Mouse (Mus musculus): ENCODE measurements around the gene Gm21988. TPM values are rescaled to one million over a fixed set of nuclear protein-coding genes. Genes with fewer than 3 reads are reported as not detected.

The Gm21988 gene
- polyA plus RNA-seq, 1 experiment: 9.7 TPM

GRCm38 (mm10) chr11:70207283-70207682 lies 32.3 kb downstream of the Gm21988 start:
- peaks cover 10% of the 10 kb centered on the region for H3K4me1 ChIP-seq (ENCODE audit: control insufficient read depth, insufficient read depth, low read length)
- no peak overlapping the region for H3K27ac ChIP-seq (ENCODE audit: insufficient read depth, low read length)
- DNase-seq: peak in 1 of 2 experiments; percentile 27
- WGBS: 50% methylated on average over 7 of the region's 7 CpGs
- H3K4me3 ChIP-seq (replicated peaks; ENCODE audit: insufficient read depth, low read depth, low read length): no peak overlapping the region
- no peaks in the 10 kb centered on the region for H3K27me3 ChIP-seq (ENCODE audit: control insufficient read depth, insufficient read depth, low read length)
- TF ChIP-seq POLR2A (IDR thresholded peaks at IDR 0.05; ENCODE audit: borderline replicate concordance, insufficient read depth, low read length) (no peak), CTCF (IDR thresholded peaks at IDR 0.05; ENCODE audit: borderline replicate concordance, insufficient read depth, low read depth, low read length) (no peak)

- no peak overlapping the region for H3K4me3 ChIP-seq (replicated peaks; ENCODE audit: insufficient read depth, low read depth, low read length)
- TF ChIP-seq CTCF (IDR thresholded peaks at IDR 0.05; ENCODE audit: borderline replicate concordance, insufficient read depth, low read depth, low read length) (no peak), POLR2A (IDR thresholded peaks at IDR 0.05; ENCODE audit: borderline replicate concordance, insufficient read depth, low read length) (no peak)
- 13% methylated on average over 2 of the region's 2 CpGs for WGBS
Observed at GRCm38 (mm10) chr11:70206801-70207200, 32.8 kb downstream of the Gm21988 start.

GRCm38 (mm10) chr11:70201691-70202090 lies 37.9 kb downstream of the Gm21988 start:
- H3K4me3 ChIP-seq (replicated peaks; ENCODE audit: insufficient read depth, low read depth, low read length): no peak overlapping the region
- WGBS: 34% methylated on average over 5 of the region's 5 CpGs
- no peaks in the 10 kb centered on the region for H3K27me3 ChIP-seq (ENCODE audit: control insufficient read depth, insufficient read depth, low read length)
- no peak overlapping the region for H3K27ac ChIP-seq (ENCODE audit: insufficient read depth, low read length)
- TF ChIP-seq POLR2A (IDR thresholded peaks at IDR 0.05; ENCODE audit: borderline replicate concordance, insufficient read depth, low read length) (no peak), CTCF (IDR thresholded peaks at IDR 0.05; ENCODE audit: borderline replicate concordance, insufficient read depth, low read depth, low read length) (peak; percentile 90)
- peaks cover 3% of the 10 kb centered on the region for H3K4me1 ChIP-seq (ENCODE audit: control insufficient read depth, insufficient read depth, low read length)
- peak; percentile 76 to 80 for DNase-seq

More at GRCm38 (mm10) chr11:70206801-70207200, 32.8 kb downstream of the Gm21988 start:
- Histone ChIP-seq H3K4me1 (ENCODE audit: control insufficient read depth, insufficient read depth, low read length) (peaks cover 5% of the 10 kb centered on the region), H3K27ac (ENCODE audit: insufficient read depth, low read length) (no peak overlapping the region), H3K27me3 (ENCODE audit: control insufficient read depth, insufficient read depth, low read length) (no peaks in the 10 kb centered on the region)
- no peak for DNase-seq

- TF ChIP-seq CTCF (IDR thresholded peaks at IDR 0.05; ENCODE audit: borderline replicate concordance, insufficient read depth, low read depth, low read length) (no peak), POLR2A (IDR thresholded peaks at IDR 0.05; ENCODE audit: borderline replicate concordance, insufficient read depth, low read length) (no peak)
- WGBS: 88% methylated on average over 5 of the region's 5 CpGs
Observed at GRCm38 (mm10) chr11:70200036-70200608, 39.5 kb downstream of the Gm21988 start.

GRCm38 (mm10) chr11:70199107-70199506 lies 40.5 kb downstream of the Gm21988 start:
- no peak overlapping the region for H3K4me3 ChIP-seq (replicated peaks; ENCODE audit: insufficient read depth, low read depth, low read length)
- no peak overlapping the region for H3K27ac ChIP-seq (ENCODE audit: insufficient read depth, low read length)
- no peaks in the 10 kb centered on the region for H3K4me1 ChIP-seq (ENCODE audit: control insufficient read depth, insufficient read depth, low read length)
- WGBS: 84% methylated on average over 8 of the region's 8 CpGs
- H3K27me3 ChIP-seq (ENCODE audit: control insufficient read depth, insufficient read depth, low read length): no peaks in the 10 kb centered on the region
- no peak for TF ChIP-seq POLR2A (IDR thresholded peaks at IDR 0.05; ENCODE audit: borderline replicate concordance, insufficient read depth, low read length)
- TF ChIP-seq CTCF (IDR thresholded peaks at IDR 0.05; ENCODE audit: borderline replicate concordance, insufficient read depth, low read depth, low read length): no peak
- no peak for DNase-seq

More at GRCm38 (mm10) chr11:70200036-70200608, 39.5 kb downstream of the Gm21988 start:
- Histone ChIP-seq H3K27me3 (ENCODE audit: control insufficient read depth, insufficient read depth, low read length) (no peaks in the 10 kb centered on the region), H3K4me1 (ENCODE audit: control insufficient read depth, insufficient read depth, low read length) (no peaks in the 10 kb centered on the region), H3K27ac (ENCODE audit: insufficient read depth, low read length) (no peak overlapping the region), H3K4me3 (replicated peaks; ENCODE audit: insufficient read depth, low read depth, low read length) (no peak overlapping the region)
- no peak for DNase-seq

GRCm38 (mm10) chr11:70198332-70198731 lies 41.3 kb downstream of the Gm21988 start:
- no peak overlapping the region for H3K27ac ChIP-seq (ENCODE audit: insufficient read depth, low read length)
- 89% methylated on average over 3 of the region's 3 CpGs for WGBS
- no peaks in the 10 kb centered on the region for H3K4me1 ChIP-seq (ENCODE audit: control insufficient read depth, insufficient read depth, low read length)
- TF ChIP-seq CTCF (IDR thresholded peaks at IDR 0.05; ENCODE audit: borderline replicate concordance, insufficient read depth, low read depth, low read length) (no peak), POLR2A (IDR thresholded peaks at IDR 0.05; ENCODE audit: borderline replicate concordance, insufficient read depth, low read length) (no peak)
- H3K27me3 ChIP-seq (ENCODE audit: control insufficient read depth, insufficient read depth, low read length): no peaks in the 10 kb centered on the region
- DNase-seq: no peak
- no peak overlapping the region for H3K4me3 ChIP-seq (replicated peaks; ENCODE audit: insufficient read depth, low read depth, low read length)

GRCm38 (mm10) chr11:70193354-70194285 lies 46.0 kb downstream of the Gm21988 start:
- Histone ChIP-seq H3K27ac (ENCODE audit: insufficient read depth, low read length) (no peak overlapping the region), H3K4me1 (ENCODE audit: control insufficient read depth, insufficient read depth, low read length) (no peaks in the 10 kb centered on the region), H3K4me3 (replicated peaks; ENCODE audit: insufficient read depth, low read depth, low read length) (no peak overlapping the region), H3K27me3 (ENCODE audit: control insufficient read depth, insufficient read depth, low read length) (no peaks in the 10 kb centered on the region)
- DNase-seq: no peak
- TF ChIP-seq POLR2A (IDR thresholded peaks at IDR 0.05; ENCODE audit: borderline replicate concordance, insufficient read depth, low read length) (no peak), CTCF (IDR thresholded peaks at IDR 0.05; ENCODE audit: borderline replicate concordance, insufficient read depth, low read depth, low read length) (no peak)
- 52% methylated on average over 11 of the region's 11 CpGs for WGBS
